Mouse (Mus musculus) embryonic facial prominence, embryonic 11.5 days (tissue): ENCODE results near the gene Prpf6. TPM values are rescaled to one million over a fixed set of nuclear protein-coding genes. Genes with fewer than 3 reads are reported as not detected.

Experiments
- microRNA-seq: library from miRNA; unstranded; fragments of <30 nt; microRNA quantifications from one replicate; pipeline ENCODE4, GENCODE M21; 2016; ENCODE audit warnings: borderline number of aligned reads
- polyA plus RNA-seq: library from polyadenylated mRNA; unstranded; fragments of >200 nt; fragmentation: Nextera tagmentation; extraction: Ambion mirVana; gene quantifications from 2 replicates; pipeline ENCODE4 v1.2.1, GENCODE M21; 2014

The Prpf6 gene
- polyA plus RNA-seq, 1 experiment from 2014 or later: 80.3 TPM

Small RNA genes within 50 kb of the gene (microRNA-seq; reads per million reads assigned to microRNA genes)
- not detected for gene Mir7006

Other genes with a start within 250 kb of the Prpf6 start
- 29.1 and 37.0 TPM in 2 replicates for gene Zgpat, start 226.9 kb upstream of the Prpf6 start, polyA plus RNA-seq
- gene Arfrp1, start 226.5 kb upstream of the Prpf6 start, polyA plus RNA-seq: 49.7 and 50.8 TPM in 2 replicates
- gene Lime1, start 211.8 kb upstream of the Prpf6 start, polyA plus RNA-seq: 15.2 and 18.5 TPM in 2 replicates
- gene Zbtb46, start 132.4 kb upstream of the Prpf6 start, polyA plus RNA-seq: 7.4 and 9.0 TPM in 2 replicates
- 0.11 and 0.15 TPM in 2 replicates for gene Abhd16b, start 98.7 kb upstream of the Prpf6 start, polyA plus RNA-seq
- gene Tpd52l2, start 94.7 kb upstream of the Prpf6 start, polyA plus RNA-seq: 166 and 169 TPM in 2 replicates
- gene Dnajc5, start 71.4 kb upstream of the Prpf6 start, polyA plus RNA-seq: 77.0 and 79.1 TPM in 2 replicates
- gene Uckl1, start 7.0 kb upstream of the Prpf6 start, polyA plus RNA-seq: 33.5 and 38.6 TPM in 2 replicates
- gene Zfp512b, start 935 bp downstream of the Prpf6 start, polyA plus RNA-seq: 24.4 and 31.3 TPM in 2 replicates
- 22.7 and 30.3 TPM in 2 replicates for gene Samd10, start 7.3 kb downstream of the Prpf6 start, polyA plus RNA-seq
- gene Gm29797, start 65.2 kb downstream of the Prpf6 start, polyA plus RNA-seq: 0.29 and 0.39 TPM in 2 replicates
- gene Sox18, start 79.8 kb downstream of the Prpf6 start, polyA plus RNA-seq: 15.9 and 20.4 TPM in 2 replicates
- gene Tcea2, start 88.4 kb downstream of the Prpf6 start, polyA plus RNA-seq: 21.8 and 22.5 TPM in 2 replicates
- gene Rgs19, start 102.1 kb downstream of the Prpf6 start, polyA plus RNA-seq: 74.3 and 83.0 TPM in 2 replicates
- not detected in 2 replicates for gene Lkaaear1, start 106.6 kb downstream of the Prpf6 start, polyA plus RNA-seq
- gene Oprl1, start 123.1 kb downstream of the Prpf6 start, polyA plus RNA-seq: 4.6 and 6.1 TPM in 2 replicates
- gene Myt1, start 171.5 kb downstream of the Prpf6 start, polyA plus RNA-seq: 5.8 and 6.4 TPM in 2 replicates
- gene Pcmtd2, start 246.0 kb downstream of the Prpf6 start, polyA plus RNA-seq: 40.5 and 46.1 TPM in 2 replicates